Mouse (Mus musculus) embryo, embryonic 11 days (tissue): ENCODE data around the gene Galnt10.

Source experiments
- DNase-seq: peaks from one replicate; pipeline ENCODE4 v3.0.0-alpha.2; 2015

The Galnt10 gene

DNA sequence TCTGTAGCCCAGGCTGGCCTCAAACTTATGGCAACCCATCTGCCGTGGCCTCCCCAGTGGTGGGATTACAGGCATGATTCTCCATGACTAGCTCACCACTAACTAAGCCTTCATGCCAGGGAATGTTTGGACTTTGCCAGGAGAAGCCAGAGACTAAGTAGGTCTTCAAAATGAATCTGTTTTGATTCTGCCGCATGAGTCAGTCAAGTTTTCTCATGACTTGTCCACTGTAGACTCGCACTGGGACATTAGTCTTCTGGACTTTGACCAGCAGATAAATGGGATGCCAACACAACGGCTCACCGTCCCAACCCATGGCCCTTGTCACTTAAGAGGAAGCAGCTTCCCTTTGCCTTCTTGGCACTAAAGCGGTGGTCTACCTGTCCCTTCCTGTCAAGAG is 49.2 kb downstream of the Galnt10 start:
- no peak for DNase-seq

DNA sequence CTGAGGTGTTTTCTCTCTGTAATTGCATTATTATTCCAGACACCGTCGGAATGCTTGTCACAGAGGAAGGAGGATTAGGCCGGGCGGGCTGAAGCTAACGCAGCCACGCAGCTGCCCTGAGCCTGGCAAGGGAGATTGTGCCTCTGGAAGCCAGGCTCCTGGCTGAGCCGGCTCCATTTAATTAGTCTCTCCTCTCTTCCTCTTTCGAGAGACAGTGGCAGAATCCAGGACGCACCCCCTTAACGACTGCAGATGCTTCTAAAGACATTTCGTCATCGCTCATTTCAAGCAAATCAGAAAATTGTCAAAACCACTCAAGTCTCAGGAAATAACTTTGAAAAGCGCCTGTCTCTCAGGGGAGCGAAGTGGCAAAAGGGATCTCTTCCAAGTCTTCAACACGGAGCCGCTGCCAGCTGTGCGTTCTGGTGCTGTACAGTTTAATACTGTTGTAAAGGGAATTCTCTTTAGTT is 51.0 kb downstream of the Galnt10 start:
- DNase-seq = peak; percentile 58

DNA sequence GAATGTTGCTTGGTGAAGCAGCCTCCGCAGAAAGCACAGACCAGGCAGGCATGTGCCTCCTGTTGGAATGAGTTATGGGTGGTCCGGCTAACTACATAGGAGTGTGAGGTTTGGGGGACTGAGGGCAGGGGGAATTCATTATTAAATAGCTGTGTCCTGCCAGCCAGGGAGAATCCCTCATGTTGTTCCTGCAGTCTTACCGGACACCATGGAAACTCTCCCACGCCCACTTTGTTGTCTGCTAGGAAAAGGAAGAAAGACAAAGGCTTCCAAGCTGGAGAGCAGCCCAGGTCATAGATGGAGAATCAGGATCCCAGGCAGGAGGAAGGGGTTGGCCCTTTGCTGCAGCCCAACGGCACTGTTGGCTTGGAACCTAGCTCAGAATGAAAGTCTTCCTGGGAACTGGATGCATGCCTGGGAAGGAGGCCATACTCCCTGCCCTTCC is 51.6 kb downstream of the Galnt10 start:
- DNase-seq = peak; percentile 55

DNA sequence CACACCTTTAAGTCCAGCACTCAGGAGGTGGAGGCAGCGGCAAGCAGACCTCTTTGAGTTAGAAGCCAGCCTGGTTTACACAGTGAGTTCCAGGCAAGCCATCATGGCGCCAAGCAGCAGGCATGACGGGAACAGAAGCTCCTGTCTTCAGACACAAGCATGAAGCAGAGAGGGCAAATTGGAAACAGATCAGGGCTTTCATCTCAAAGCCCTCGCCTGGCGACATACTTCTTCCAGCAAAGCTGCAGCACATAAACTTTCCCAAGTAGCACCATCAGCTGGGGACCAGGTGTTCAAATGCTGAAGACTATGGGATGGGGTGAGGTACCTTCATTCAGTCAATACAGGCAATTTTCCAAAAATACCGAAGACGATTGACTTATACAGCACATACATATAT is 54.9 kb downstream of the Galnt10 start:
- peak; percentile 38 for DNase-seq

DNA sequence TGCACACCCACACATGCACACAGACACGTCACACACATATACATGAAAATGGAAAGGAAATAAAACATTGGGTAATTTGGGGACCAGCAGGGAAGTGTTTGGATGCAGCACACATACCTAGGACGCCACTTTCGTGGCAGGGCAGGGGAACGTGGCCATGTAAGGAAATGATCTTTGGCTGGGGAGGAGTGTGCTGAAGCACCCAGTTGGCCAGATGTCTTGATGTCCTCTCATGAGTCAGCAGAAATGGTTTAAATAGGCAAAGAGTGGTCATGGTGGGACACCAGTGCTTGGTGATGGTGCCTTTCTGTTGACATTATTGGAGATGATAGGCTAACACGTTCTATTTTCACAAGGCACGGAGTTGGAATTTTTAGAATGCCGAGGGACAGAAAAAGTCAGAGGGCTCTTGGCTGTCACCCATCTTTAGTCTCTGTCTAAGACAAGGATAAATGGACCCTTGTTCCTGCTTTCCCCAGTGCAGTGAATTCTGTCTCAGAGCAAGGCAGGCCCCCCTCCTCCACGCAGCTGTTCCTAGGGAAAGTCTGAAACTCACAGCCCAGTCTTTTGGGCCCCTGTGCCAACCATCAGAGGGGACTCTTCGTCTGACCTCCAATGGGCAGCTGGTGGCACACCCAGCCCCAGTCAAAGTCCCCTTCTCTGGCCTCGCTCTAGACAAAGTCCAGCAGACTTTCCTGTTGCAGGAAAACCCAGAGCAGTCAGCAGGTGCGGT is 56.1 kb downstream of the Galnt10 start:
- DNase-seq = no peak

DNA sequence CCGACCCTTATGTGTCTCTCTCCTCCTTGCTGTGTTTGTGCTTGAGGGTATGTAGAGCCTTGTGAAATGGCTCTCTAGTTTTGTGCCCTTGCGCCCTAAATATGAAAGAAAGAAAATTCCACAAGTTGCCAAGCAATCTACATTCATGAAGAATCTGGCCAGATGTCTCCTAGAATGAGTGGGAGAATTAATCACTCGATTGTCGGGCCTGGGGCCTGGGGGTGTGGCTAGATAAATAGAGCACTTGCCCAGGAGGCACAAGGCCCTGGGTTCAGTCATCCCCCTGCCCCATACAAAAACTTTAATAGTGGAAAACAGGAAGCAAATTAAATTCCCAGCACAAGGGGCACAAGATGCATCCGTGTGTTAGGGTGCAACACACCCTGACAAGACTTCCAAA is 56.7 kb downstream of the Galnt10 start:
- no peak for DNase-seq

DNA sequence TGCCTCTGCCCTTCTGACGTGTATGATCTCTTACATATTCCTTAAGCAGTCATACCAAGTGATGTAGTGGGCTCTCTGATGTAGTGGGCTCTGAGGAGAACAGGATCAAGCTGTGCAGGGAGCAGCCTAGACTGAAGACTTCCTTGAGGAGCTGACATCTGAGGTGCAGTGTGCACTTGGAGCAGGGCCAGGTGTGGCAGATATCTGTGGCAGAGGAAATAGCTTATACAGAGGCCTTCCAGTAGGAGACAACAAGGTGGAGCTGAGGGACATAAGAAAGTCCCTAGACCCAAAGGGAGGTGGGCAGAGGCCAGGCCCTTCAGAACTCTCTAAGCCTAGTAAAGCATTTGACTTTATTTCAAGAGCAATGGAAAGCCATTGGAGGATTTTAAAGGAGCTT is 61.4 kb downstream of the Galnt10 start:
- DNase-seq = no peak

DNA sequence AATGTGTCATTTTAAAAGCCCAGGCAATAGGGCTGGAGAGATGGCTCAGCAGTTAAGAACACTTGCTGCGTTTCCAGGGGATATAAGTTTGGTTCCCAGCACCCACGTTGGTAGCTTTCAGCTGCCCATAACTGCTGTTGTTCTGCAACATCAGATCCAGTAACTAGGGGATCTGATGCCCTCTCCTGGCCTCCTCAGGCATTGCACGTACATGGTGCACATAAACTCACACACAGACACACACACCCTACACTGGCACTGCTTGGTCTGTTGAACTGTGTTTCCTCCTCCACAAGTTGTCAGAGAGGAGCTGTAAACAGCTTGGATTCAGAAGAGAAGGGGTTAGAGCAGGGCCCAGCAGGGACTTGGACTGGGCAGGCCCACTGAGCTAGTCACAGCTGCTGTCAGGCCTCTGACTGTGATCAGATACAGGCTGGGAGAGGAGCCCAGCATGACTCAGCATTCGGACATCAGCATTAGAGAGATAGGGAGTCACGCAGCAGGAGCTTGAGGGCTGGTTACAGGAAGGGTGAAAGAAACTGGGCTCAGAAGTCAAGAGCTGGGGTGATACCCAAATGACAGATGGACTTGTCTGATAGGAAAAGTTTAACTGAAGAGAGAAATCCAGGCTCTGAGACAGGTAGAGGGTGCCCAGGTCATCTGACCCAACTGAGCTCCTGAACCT is 62.0 kb downstream of the Galnt10 start:
- no peak for DNase-seq

DNA sequence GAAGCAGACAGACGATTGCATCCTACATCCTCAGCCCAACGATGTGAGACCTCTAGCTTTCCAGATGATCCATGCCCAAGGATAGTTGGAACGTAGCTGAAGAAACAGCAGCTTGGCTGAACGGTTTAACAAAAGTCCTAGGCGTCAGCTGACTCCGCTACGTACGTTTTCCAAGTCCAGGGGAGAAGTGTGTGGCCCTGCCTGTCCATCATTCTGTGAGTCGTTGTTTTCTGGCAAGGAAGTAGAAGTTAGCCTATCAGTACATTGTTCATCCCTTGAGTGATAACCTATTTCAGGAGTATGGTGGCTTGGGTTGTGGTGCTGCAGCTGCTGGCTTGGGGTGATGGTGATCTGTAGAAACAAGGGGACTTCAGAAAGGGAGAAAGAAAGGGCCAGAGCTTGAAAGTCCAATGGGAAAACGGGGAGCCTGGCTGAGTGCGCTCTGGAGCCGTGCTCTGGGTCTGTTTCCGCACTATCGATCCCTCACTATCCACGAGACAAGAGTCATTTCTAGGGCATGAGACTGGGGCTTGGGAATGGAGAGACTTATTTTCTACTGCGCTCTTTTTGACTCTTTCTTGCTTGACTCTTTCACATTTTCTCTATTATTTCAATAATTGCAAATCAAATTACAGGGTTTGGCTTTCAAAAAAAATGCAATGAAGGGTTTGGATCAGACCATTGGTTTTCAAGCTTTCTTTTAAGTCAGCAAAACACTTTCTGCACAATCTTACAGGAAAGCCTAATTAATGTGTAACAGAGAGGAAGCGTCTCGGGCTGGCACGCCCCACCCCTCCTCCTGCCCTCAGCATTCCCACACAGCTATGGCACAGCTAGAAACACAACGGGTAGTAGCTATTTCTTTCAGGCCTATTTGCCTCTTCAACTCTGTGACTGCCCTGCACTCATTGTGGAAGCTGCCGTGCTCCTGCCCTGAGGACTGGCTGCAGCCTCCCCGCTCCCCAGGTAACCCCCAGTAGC is 63.2 kb downstream of the Galnt10 start:
- DNase-seq = no peak

DNA sequence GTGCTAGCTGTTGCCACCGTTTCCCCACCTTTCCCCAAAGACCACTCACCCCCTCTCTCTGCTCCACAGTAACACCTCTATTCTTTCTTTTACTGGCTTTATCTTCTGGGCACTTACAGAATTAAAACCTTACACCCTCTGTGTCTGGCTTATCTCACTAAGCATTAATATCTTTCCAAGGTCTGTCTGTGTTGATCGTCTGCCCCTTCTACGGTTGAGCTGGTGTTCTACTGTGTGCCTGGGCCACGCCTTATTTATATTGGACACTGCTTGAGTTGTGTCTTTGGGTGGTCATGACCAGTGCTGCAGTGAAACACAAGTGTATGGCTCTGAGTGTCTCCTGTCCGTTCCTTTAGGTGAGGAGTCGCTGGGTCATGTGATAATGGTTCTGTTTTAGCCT is 68.7 kb downstream of the Galnt10 start:
- DNase-seq = no peak

DNA sequence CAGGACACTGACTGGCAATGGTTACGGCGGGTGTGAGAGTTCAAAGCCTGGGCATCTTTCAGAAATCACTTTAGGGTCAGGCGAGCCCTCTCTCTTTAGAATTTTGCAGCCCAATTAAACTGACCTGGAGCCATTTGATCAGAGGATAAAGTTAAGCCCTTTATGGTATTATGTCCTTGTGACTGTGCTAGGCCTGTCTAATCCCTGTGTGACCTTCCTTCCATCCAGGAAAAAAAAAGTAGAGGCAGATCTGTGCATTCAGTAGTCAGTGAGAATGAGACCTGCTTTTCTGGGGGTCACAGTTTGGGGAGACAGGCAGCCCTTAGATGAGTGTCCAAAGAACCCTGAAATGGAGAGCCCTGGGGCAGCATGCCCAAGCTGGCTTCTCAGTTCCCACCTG is 71.5 kb downstream of the Galnt10 start:
- no peak for DNase-seq

DNA sequence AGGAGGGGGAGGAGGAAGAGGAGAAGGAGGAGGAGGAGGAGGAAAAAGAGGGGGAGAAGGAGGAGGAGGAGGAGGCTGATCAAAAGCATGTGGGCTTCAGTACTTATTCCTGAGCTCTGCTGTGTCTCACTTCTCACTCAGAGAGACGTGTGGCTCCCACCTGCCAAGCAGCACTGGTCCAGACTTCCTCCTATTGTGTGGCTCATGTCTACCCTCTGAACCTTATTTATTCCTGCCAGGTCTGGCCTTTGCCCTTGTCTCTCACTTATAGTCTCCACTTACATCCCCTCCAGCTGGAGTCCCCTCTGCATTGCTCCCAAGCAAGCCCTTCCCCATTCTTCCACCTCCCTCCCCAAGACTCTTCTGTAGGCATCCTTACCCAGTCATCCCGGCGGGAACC is 72.2 kb downstream of the Galnt10 start:
- no peak for DNase-seq

DNA sequence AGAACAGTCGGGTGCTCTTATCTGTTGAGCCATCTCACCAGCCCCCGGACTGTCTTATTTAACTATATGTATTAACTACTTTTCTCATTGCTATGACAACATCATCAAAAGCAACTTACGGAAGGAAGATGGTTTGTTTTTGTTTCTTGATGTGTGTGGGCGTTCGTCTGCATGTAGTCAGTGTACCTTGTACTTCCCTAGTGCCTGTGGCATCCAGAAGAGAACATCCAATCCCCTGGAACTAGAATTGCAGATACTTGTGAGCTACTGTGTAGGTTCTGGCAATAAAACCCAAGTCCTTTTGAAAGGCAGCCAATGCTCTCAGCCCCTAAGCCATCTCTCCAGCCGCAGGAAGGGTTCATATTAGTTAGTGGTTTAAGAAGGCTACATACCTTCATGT is 72.8 kb downstream of the Galnt10 start:
- no peak for DNase-seq

DNA sequence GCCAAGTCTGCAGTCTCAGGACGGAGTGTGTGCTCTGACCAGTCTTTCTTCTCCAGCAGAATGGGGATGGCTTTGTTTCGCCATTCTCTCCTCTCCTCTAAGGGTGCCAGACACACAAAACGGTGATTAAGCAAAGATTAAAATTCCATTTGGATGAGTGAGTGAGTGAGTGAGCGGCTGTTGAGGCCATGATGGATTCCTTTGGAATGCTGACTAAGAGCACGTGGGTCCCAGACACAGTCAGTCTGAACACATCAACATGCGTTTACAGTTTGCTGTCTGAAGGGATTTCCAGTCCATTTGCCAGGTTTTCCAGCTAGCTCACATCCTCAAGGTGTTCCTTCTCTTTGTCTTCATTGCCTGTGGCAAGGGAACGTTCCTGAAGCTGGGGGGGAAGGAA is 74.4 kb downstream of the Galnt10 start:
- DNase-seq = no peak

DNA sequence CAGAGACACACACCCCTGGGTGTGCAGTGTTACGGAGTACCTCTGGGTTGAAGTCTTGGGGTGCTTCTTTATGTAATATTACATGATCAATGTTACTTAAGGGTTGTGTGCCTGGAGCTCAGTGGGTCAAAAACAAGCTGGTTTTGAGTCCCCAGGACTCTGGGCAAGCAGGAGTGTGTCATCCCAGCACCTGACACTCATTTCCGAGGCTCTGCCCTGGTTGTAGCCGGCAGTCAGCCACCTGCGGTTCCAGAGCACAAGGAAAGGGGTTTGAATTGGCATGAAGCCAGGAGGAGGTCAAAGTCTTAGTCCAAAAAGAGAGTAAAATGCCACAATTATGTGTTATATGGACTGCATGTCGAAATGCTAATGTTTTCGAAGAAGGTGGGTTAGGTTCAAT is 74.8 kb downstream of the Galnt10 start:
- DNase-seq = no peak

DNA sequence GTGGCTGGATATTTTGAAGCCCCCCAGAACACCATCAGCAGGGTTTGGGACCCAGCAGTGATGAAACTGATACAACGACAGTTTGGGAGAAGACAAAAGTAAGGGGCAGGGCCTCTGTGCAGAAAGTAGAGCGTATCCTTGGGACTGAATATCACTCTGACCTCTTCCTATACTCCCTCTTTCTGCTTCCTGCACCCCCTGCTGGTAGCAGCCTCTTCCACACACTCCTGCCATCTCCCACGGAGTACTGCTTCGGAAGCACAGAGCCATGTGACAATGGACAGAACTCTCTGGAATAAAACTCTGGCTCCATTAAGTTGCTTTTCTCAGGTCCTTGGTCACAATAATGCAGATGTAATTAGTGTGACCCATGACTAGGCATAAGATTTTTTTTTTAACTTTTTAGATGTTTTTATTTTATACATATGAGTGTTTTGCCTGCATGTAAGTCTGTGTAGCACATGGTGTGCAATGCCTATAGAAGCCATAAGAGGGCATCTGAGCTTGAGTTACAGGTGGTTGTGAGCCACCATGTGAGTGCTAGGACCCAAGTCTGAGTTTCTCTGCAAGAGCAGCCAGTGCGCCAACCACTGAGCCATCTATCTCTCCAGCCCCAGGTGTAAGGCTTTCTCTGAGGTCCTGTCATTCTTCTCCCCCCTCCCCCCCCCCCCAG is 79.7 kb downstream of the Galnt10 start:
- DNase-seq = no peak

DNA sequence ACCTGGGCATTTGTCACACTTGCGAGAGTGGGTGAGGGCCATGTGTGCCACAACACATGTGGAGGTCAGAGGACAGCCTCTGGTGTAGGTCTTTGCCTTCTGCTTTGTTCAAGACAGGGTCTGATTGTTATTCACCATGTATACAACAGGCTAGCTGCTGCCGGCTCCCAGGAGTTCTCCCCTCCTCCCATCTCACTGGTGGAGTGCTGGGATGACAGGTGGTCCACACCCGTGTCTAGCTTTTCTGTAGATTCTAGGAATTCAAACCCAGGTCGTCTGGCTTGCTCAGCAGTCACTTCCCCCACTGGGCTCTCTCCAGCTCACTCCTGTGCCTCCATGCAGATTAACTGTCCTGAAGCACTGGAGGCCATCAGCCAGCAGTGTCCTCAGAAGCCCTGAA is 80.7 kb downstream of the Galnt10 start:
- DNase-seq = no peak

DNA sequence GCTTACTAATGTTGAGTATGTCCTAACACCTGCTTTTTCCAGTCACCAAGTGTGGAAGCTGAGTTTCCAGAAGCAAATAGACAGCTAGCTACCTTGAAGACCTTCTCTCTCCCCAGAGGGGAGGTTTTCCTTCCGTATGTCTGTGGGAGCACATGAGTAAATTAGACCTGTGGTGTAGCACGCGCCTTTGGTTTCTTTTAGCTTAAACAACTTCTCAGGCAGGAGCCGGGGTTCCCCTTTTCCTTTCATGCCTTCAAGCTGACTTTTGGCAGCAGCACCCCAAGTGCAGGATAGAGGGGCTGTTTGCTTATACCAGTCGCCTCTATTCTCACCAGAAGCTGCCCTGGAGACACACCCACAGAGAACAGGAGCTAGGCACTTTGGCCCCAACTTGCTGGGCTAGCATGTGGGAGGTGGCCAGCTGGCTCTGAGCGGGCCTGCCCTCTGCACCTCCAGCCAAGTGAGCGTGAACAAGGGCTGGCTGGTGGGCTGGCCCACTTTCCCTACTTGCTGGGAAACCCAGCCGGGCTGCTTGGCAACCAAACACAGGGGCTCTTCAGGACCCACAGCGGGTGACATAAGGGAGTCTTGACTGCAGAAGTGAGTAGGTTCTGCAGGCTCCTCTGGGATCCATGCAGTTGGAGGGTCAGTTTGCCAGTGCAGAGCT is 82.2 kb downstream of the Galnt10 start:
- DNase-seq = no peak

DNA sequence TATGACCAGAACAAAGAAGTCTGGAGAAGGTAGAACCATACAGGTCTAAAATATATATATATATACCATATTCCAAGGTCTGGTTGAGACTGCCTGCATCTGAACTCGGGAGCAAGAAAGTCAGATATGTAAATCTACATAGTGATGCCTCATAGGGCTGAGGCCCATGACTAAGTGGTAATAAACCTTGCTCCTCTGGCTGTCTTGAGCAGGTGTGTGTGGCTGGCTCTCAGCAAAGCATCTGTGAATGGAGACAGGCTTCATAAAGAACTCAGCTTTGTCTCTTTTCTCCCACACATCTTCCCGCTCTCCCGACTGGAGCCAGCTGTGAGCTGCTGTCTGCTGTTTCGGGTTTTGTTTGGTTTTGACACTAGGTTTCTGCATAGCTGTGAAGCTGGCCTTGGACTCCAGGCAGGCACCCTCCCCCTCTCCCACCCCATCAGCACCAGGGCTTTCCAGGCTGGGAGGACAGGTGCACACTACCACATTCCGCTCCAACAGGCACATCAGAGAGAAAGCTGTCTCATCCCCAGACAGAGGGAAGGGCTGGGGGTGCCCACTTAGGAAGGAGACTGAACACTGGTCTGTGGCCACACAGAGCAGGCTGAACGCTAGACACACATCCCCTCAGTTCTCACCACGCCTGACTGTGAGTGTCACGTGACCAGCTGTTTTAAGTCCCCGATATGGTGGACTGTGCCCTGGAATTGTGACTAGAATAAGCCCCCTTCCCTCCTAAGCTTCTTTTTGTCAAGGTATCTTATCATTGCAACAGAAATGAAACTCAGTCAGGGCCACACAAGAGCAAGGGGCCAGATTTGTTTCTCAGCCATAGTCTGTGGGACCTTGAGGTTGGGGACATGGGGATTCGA is 87.4 kb downstream of the Galnt10 start:
- no peak for DNase-seq

DNA sequence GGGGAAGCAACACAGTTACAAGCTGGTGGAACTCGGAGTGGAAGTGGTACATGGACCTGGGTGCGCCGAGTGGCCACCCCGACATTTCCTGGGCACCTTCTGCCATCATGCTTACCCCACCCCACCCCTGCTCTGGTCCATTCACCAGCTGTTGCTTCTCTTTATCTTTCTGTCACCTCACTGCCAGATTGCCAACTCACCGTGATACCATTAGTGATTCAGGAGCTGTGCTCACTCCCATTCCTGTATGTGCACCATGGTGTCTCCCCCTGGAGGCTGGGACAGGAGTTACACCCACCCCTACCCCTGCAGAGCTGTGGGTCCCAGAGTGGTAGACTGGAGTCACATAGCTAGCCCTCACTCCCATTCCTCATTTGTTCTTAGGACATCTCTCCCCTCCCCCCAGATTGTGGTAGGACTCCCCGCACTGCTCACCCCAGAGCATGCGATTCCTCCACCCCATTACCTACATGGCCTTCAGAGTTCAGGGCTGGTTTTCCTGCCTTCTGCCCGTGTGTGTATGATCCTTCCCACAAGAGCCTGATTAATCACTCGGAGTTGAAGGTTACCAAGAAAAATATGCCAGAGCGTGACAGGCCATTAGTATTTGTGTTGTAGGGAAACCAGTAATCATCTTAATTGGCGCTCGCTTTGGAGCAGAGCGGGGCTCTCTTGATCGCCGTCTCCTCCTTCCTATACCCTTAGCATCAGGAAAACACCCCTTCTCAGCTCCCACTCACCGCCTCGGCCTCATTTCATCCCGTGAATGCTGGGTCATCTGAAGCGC is 102.2 kb downstream of the Galnt10 start:
- DNase-seq = peak; percentile 52
